Mouse (Mus musculus): ENCODE measurements around the gene Tnfrsf9. TPM values are rescaled to one million over a fixed set of nuclear protein-coding genes. Genes with fewer than 3 reads are reported as not detected.

The Tnfrsf9 gene
- polyA plus RNA-seq, 1 experiment from 2014 or later = 1.1 TPM

DNA sequence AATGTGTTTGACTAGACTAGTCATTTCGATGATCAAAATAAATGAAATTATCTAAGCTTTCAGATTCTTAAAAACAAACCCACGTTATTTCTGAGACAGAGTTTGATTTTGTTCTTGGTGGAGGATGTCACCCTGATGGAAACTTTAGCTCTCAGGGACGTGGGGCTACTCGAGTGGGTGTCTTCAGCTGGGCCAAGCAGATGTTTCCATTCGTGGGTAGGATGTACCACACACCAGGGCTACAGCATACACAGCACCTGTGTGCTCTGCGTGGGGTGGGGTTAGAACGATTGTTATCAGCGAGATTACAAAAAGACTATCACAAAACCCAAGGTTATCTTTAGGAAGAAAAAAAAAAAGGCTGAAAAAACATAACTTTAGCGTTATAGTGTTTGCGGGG is 36.6 kb downstream of the Tnfrsf9 start:
- 79% methylated on average over 10 of the region's 10 CpGs for WGBS

GRCm38 (mm10) chr4:150956369-150957105 is 42.2 kb downstream of the Tnfrsf9 start:
- H3K4me2 ChIP-seq (replicated peaks; ENCODE audit: low read depth, low read length) = no peak overlapping the region
- no peaks in the 10 kb centered on the region for H3K9me3 ChIP-seq (ENCODE audit: low read length)
- no peak for ATAC-seq
- H3K27ac ChIP-seq (ENCODE audit: low read length) = no peak overlapping the region
- no peaks in the 10 kb centered on the region for H3K4me1 ChIP-seq (ENCODE audit: insufficient read depth, low read depth, low read length)
- DNase-seq (ENCODE audit: low spot score) = no peak
- H3K9ac ChIP-seq (replicated peaks; ENCODE audit: low read depth) = no peak overlapping the region
- no peaks in the 10 kb centered on the region for H3K27me3 ChIP-seq (replicated peaks; ENCODE audit: insufficient read depth, low read length)
- WGBS = 55% methylated on average over 13 of the region's 13 CpGs
- no peak overlapping the region for H3K4me3 ChIP-seq (ENCODE audit: low read depth, low read length)
- no peak for TF ChIP-seq CTCF (IDR thresholded peaks at IDR 0.05)
- TF ChIP-seq EP300 (IDR thresholded peaks at IDR 0.05) = no peak
- no peaks in the 10 kb centered on the region for H3K36me3 ChIP-seq (ENCODE audit: insufficient read depth, low read length)

More for the DNA sequence above, 36.6 kb downstream of the Tnfrsf9 start:
- Histone ChIP-seq H3K9me3 (ENCODE audit: low read length) (no peaks in the 10 kb centered on the region), H3K27ac (ENCODE audit: low read length) (no peak overlapping the region), H3K4me1 (ENCODE audit: insufficient read depth, low read depth, low read length) (no peaks in the 10 kb centered on the region), H3K36me3 (ENCODE audit: insufficient read depth, low read length) (no peaks in the 10 kb centered on the region), H3K9ac (replicated peaks; ENCODE audit: low read depth) (no peak overlapping the region), H3K27me3 (replicated peaks; ENCODE audit: insufficient read depth, low read length) (no peaks in the 10 kb centered on the region), H3K4me2 (replicated peaks; ENCODE audit: low read depth, low read length) (no peak overlapping the region), H3K4me3 (ENCODE audit: low read depth, low read length) (no peak overlapping the region)
- ATAC-seq = no peak
- TF ChIP-seq EP300 (IDR thresholded peaks at IDR 0.05) (no peak), CTCF (IDR thresholded peaks at IDR 0.05) (no peak)
- DNase-seq (ENCODE audit: low spot score) = no peak

DNA sequence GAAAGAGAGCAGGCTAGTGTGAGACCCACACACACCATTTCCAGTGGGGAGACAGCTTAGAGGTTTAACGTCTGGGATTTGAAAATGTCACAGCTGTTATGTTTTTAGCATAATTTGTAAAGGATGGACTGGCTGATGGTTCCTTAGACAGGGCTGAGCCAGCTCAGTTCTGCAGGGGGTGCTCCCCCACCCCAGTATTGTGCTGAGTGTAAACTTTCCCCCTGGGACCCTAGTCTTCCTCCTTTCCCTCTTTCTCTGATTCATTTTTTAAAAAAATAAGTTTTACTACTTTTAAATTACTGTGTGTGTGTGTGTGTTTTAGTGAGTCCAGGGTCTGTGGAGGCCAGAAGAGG is 42.7 kb downstream of the Tnfrsf9 start:
- TF ChIP-seq CTCF (IDR thresholded peaks at IDR 0.05) = no peak
- TF ChIP-seq EP300 (IDR thresholded peaks at IDR 0.05) = no peak
- Histone ChIP-seq H3K27me3 (replicated peaks; ENCODE audit: insufficient read depth, low read length) (no peaks in the 10 kb centered on the region), H3K27ac (ENCODE audit: low read length) (no peak overlapping the region), H3K9me3 (ENCODE audit: low read length) (no peaks in the 10 kb centered on the region), H3K4me3 (ENCODE audit: low read depth, low read length) (no peak overlapping the region), H3K9ac (replicated peaks; ENCODE audit: low read depth) (no peak overlapping the region), H3K36me3 (ENCODE audit: insufficient read depth, low read length) (no peaks in the 10 kb centered on the region), H3K4me2 (replicated peaks; ENCODE audit: low read depth, low read length) (no peak overlapping the region), H3K4me1 (ENCODE audit: insufficient read depth, low read depth, low read length) (no peaks in the 10 kb centered on the region)
- WGBS = 46% methylated on average over 1 of the region's 1 CpGs
- no peak for ATAC-seq
- no peak for DNase-seq (ENCODE audit: low spot score)

- no peaks in the 10 kb centered on the region for H3K27me3 ChIP-seq (replicated peaks; ENCODE audit: insufficient read depth, low read length)
- TF ChIP-seq EP300 (IDR thresholded peaks at IDR 0.05) (peak; percentile 62), CTCF (IDR thresholded peaks at IDR 0.05) (no peak)
- H3K9me3 ChIP-seq (ENCODE audit: low read length) = no peaks in the 10 kb centered on the region
- H3K27ac ChIP-seq (ENCODE audit: low read length) = no peak overlapping the region
- no peak overlapping the region for H3K4me3 ChIP-seq (ENCODE audit: low read depth, low read length)
- no peak overlapping the region for H3K9ac ChIP-seq (replicated peaks; ENCODE audit: low read depth)
- no peak for DNase-seq (ENCODE audit: low spot score)
- ATAC-seq = peak; percentile 28; the same call in 1 of the 2 replicates
- no peak overlapping the region for H3K4me2 ChIP-seq (replicated peaks; ENCODE audit: low read depth, low read length)
- H3K4me1 ChIP-seq (ENCODE audit: insufficient read depth, low read depth, low read length) = no peaks in the 10 kb centered on the region
- no peaks in the 10 kb centered on the region for H3K36me3 ChIP-seq (ENCODE audit: insufficient read depth, low read length)
- 65% methylated on average over 7 of the region's 7 CpGs for whole genome bisulfite sequencing
Observed at GRCm38 (mm10) chr4:150958536-150958935, 44.2 kb downstream of the Tnfrsf9 start.

- Histone ChIP-seq H3K36me3 (ENCODE audit: insufficient read depth, low read length) (no peaks in the 10 kb centered on the region), H3K4me3 (ENCODE audit: low read depth, low read length) (no peak overlapping the region), H3K4me1 (ENCODE audit: insufficient read depth, low read depth, low read length) (no peaks in the 10 kb centered on the region), H3K27me3 (replicated peaks; ENCODE audit: insufficient read depth, low read length) (no peaks in the 10 kb centered on the region), H3K9ac (replicated peaks; ENCODE audit: low read depth) (no peak overlapping the region), H3K9me3 (ENCODE audit: low read length) (no peaks in the 10 kb centered on the region), H3K27ac (ENCODE audit: low read length) (no peak overlapping the region), H3K4me2 (replicated peaks; ENCODE audit: low read depth, low read length) (no peak overlapping the region)
- peak; percentile 31 for DNase-seq (ENCODE audit: low spot score)
- no peak for ATAC-seq
- TF ChIP-seq CTCF (IDR thresholded peaks at IDR 0.05) (no peak), EP300 (IDR thresholded peaks at IDR 0.05) (no peak)
- 25% methylated on average over 6 of the region's 6 CpGs for WGBS
Observed at GRCm38 (mm10) chr4:150962231-150962630, 47.9 kb downstream of the Tnfrsf9 start.

GRCm38 (mm10) chr4:150963711-150964110 is 49.3 kb downstream of the Tnfrsf9 start:
- TF ChIP-seq EP300 (IDR thresholded peaks at IDR 0.05) (no peak), CTCF (IDR thresholded peaks at IDR 0.05) (no peak)
- no peaks in the 10 kb centered on the region for H3K9me3 ChIP-seq (ENCODE audit: low read length)
- H3K36me3 ChIP-seq (ENCODE audit: insufficient read depth, low read length) = no peaks in the 10 kb centered on the region
- H3K27ac ChIP-seq (ENCODE audit: low read length) = no peak overlapping the region
- no peak for ATAC-seq
- no peaks in the 10 kb centered on the region for H3K27me3 ChIP-seq (replicated peaks; ENCODE audit: insufficient read depth, low read length)
- 66% methylated on average over 2 of the region's 2 CpGs for WGBS
- no peaks in the 10 kb centered on the region for H3K4me1 ChIP-seq (ENCODE audit: insufficient read depth, low read depth, low read length)
- no peak overlapping the region for H3K4me3 ChIP-seq (ENCODE audit: low read depth, low read length)
- DNase-seq (ENCODE audit: low spot score) = no peak
- no peak overlapping the region for H3K9ac ChIP-seq (replicated peaks; ENCODE audit: low read depth)
- no peak overlapping the region for H3K4me2 ChIP-seq (replicated peaks; ENCODE audit: low read depth, low read length)
